Mouse (Mus musculus): ENCODE results near the gene Umps.

The Umps gene

GRCm38 (mm10) chr16:33966538-33967282 lies at the start of gene Umps:
TSS of gene Umps (minus strand) at chr16:33967038.
- peak; percentile 85 for DNase-seq (ENCODE audit: low spot score)

- no peak for DNase-seq (ENCODE audit: low spot score)
Observed at GRCm38 (mm10) chr16:34011991-34012845, 45.4 kb upstream of the Umps start.

GRCm38 (mm10) chr16:34009567-34009966 lies 42.7 kb upstream of the Umps start:
- DNase-seq (ENCODE audit: low spot score): no peak

- DNase-seq (ENCODE audit: low spot score): no peak
Observed at GRCm38 (mm10) chr16:34005986-34006385, 39.1 kb upstream of the Umps start.

- no peak for DNase-seq (ENCODE audit: low spot score)
Observed at GRCm38 (mm10) chr16:34004128-34004578, 37.3 kb upstream of the Umps start.

- DNase-seq (ENCODE audit: low spot score): no peak
Observed at GRCm38 (mm10) chr16:34003566-34004127, 36.8 kb upstream of the Umps start.

GRCm38 (mm10) chr16:34000715-34001114 lies 33.9 kb upstream of the Umps start:
- no peak for DNase-seq (ENCODE audit: low spot score)

GRCm38 (mm10) chr16:33999388-33999787 lies 32.5 kb upstream of the Umps start:
- DNase-seq (ENCODE audit: low spot score): peak; percentile 45

GRCm38 (mm10) chr16:33998011-33998410 lies 31.2 kb upstream of the Umps start:
- DNase-seq (ENCODE audit: low spot score): no peak

GRCm38 (mm10) chr16:33996030-33996429 lies 29.2 kb upstream of the Umps start:
- DNase-seq (ENCODE audit: low spot score): peak; percentile 60

GRCm38 (mm10) chr16:33995496-33995895 lies 28.7 kb upstream of the Umps start:
- peak; percentile 31 for DNase-seq (ENCODE audit: low spot score)

- DNase-seq (ENCODE audit: low spot score): no peak
Observed at GRCm38 (mm10) chr16:33994321-33994720, 27.5 kb upstream of the Umps start.

- DNase-seq (ENCODE audit: low spot score): no peak
Observed at GRCm38 (mm10) chr16:33990712-33991111, 23.9 kb upstream of the Umps start.

GRCm38 (mm10) chr16:33989106-33989505 lies 22.3 kb upstream of the Umps start:
- DNase-seq (ENCODE audit: low spot score): no peak

- peak; percentile 40 for DNase-seq (ENCODE audit: low spot score)
Observed at GRCm38 (mm10) chr16:33988358-33989012, 21.6 kb upstream of the Umps start.

GRCm38 (mm10) chr16:33986993-33987392 lies 20.2 kb upstream of the Umps start:
- no peak for DNase-seq (ENCODE audit: low spot score)

- DNase-seq (ENCODE audit: low spot score): no peak
Observed at GRCm38 (mm10) chr16:33985372-33985771, 18.5 kb upstream of the Umps start.

GRCm38 (mm10) chr16:33983712-33984111 lies 16.9 kb upstream of the Umps start:
- DNase-seq (ENCODE audit: low spot score): no peak

GRCm38 (mm10) chr16:33979855-33980254 lies 13.0 kb upstream of the Umps start:
- peak; percentile 53 for DNase-seq (ENCODE audit: low spot score)

- DNase-seq (ENCODE audit: low spot score): no peak
Observed at GRCm38 (mm10) chr16:33967283-33967640, 424 bp upstream of the Umps start.

GRCm38 (mm10) chr16:33965878-33966537 lies 830 bp downstream of the Umps start:
- DNase-seq (ENCODE audit: low spot score): peak; percentile 32

GRCm38 (mm10) chr16:33963509-33963908 lies 3.3 kb downstream of the Umps start:
- DNase-seq (ENCODE audit: low spot score): peak; percentile 41
